Mouse (Mus musculus) bone marrow macrophage, adult 2 months (primary cell): ENCODE data around the gene Cdc20b.

Experiments used
- CTCF ChIP-seq: IDR thresholded peaks from 2 replicates; pipeline ENCODE4 v1.5.1; 2012; ENCODE audit warnings: low read depth, mild to moderate bottlenecking, low read length, moderate library complexity
- POLR2A ChIP-seq: IDR thresholded peaks from 2 replicates; pipeline ENCODE4 v1.6.1; 2012; ENCODE audit warnings: mild to moderate bottlenecking, low read depth, low read length, borderline replicate concordance

DNA sequence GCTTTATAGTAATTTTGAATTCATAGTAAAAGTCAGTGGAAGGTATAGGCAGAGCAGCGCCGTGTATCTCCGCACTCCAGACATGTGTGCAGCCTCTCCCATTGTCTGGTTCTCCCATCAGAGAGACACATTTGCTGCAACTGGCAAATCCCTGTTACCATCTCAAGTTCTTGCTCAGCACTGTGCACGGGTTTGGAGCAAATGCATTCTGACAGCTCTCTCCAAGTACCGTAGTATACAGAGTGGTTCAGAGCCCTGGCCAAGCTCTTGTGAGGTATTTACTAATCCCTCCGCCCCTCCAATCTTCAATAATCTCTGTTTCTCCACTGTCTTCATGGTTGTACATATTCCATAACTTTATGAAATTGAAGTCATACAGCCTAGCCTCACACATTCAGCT, 22.2 kb upstream of the Cdc20b start:
- TF ChIP-seq CTCF (no peak), POLR2A (no peak)
